Mouse (Mus musculus) limb, embryonic 11.5 days (tissue): ENCODE measurements around the gene Gm49378. TPM values are rescaled to one million over a fixed set of nuclear protein-coding genes. Genes with fewer than 3 reads are reported as not detected.
A peak's percentile ranks its signal among the peaks of the same experiment; 100 is the strongest.

Experiments
- ATAC-seq: fragments of 200-750 bp; cut with Nextera tagmentation; 2 replicates; pipeline ENCODE4 v1.8.0; 2017; ENCODE audit warnings: low read depth; ENCODE audit not compliant: insufficient number of reproducible peaks, low FRiP score, low TSS enrichment
- DNase-seq: peaks from one replicate; pipeline ENCODE4 v3.0.0-alpha.2; 2015; ENCODE audit warnings: low spot score
- H3K27ac ChIP-seq: fragments of 300-500 bp; sonication (generic); replicated peaks from 2 replicates; pipeline ENCODE4 v1.5.1; 2014; ENCODE audit warnings: low read depth, mild to moderate bottlenecking, low read length
- H3K27me3 ChIP-seq: fragments of 300-500 bp; sonication (generic); 2 replicates; pipeline ENCODE4 v1.6.1; 2014; ENCODE audit warnings: mild to moderate bottlenecking, low read length, mixed read lengths; ENCODE audit not compliant: control insufficient read depth, insufficient read depth
- H3K36me3 ChIP-seq: fragments of 300-500 bp; sonication (generic); 2 replicates; pipeline ENCODE4 v1.6.1; 2014; ENCODE audit warnings: mild to moderate bottlenecking, low read length, moderate library complexity, mixed read lengths; ENCODE audit not compliant: control insufficient read depth, insufficient read depth
- H3K4me1 ChIP-seq: fragments of 300-500 bp; sonication (generic); 2 replicates; pipeline ENCODE4 v1.6.1; 2014; ENCODE audit warnings: low read length, mixed read lengths; ENCODE audit not compliant: control insufficient read depth, insufficient read depth
- H3K4me2 ChIP-seq: fragments of 300-500 bp; sonication (generic); 2 replicates; pipeline ENCODE4 v1.6.1; 2014; ENCODE audit warnings: low read depth, mild to moderate bottlenecking, moderate library complexity; ENCODE audit not compliant: severe bottlenecking
- H3K4me3 ChIP-seq: fragments of 300-500 bp; sonication (generic); 2 replicates; pipeline ENCODE4 v1.5.1; 2014; ENCODE audit warnings: low read depth, low read length
- H3K9ac ChIP-seq: fragments of 300-500 bp; sonication (generic); 2 replicates; pipeline ENCODE4 v1.6.1; 2014; ENCODE audit warnings: mild to moderate bottlenecking, low read length
- H3K9me3 ChIP-seq: fragments of 300-500 bp; sonication (generic); 2 replicates; pipeline ENCODE4 v1.6.1; 2016; ENCODE audit warnings: low read length; ENCODE audit not compliant: control insufficient read depth
- WGBS: fragments of 180-500 bp; shearing (Covaris S2); extraction: QIAGEN DNeasy Blood & Tissue Kit; methylation state at CpG from one replicate; pipeline ENCODE4 v1.1.7; 2014; 5-methylcytosine and 5-hydroxymethylcytosine counted together
- polyA plus RNA-seq: library from polyadenylated mRNA; unstranded; fragments of >200 nt; fragmentation: Nextera tagmentation; extraction: Ambion mirVana; gene quantifications from 2 replicates; pipeline ENCODE4 v1.2.1, GENCODE M21; 2014

The Gm49378 gene
- polyA plus RNA-seq, 1 experiment from 2014 or later: 2.2 TPM

DNA sequence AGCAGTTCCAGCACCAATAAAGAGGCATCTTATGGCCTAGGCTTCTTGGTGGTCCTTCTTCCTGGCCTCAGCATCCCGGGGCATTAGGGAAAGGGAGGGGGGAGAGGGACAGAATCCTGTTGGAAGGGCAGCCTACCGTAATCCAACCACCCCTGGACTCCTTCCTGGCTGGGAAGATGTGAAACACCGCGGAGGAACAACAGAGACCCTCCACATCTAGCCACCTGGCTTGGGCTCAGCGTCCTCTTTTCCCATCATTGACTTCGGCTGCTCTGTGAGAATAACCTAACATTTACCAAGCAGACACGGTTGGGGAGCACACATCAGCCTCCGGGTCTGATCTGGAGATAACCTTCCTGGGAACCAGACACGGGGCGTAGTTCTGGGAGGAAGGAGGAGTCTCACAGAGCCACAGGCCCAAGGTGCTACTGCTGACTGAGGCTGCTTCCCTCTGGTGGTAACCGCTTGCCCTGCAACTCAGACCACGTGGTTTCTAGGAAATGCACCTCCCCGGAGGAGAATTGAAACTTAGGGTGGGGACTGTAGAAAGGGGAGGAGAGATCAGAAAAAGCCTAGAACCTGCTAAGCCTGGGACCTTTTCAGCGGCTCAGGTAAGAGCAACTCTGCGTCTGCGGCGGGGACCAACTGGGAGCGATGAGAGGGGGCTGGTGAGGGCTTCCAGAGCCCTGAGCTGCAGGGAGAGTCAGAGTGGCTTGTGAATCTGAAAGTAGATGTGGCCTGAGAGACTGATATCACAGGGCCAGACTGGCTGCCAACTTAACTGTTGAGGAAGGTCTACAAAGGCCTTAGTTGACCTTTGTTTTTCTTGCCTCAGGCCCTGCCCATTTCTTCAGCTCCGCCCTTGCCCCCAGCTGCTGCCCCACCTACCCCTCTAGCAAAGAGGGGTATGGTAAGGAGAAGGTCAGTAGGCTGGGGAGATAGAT is 33.8 kb downstream of the Gm49378 start:
- Histone ChIP-seq H3K27ac (0 out of 2 replicates have a peak overlapping the region, but pooled peaks have one; percentile 16), H3K4me3 (peak overlapping the region; percentile 10), H3K36me3 (peaks cover 23% of the 10 kb centered on the region), H3K27me3 (no peaks in the 10 kb centered on the region), H3K9me3 (no peaks in the 10 kb centered on the region), H3K4me2 (peak overlapping the region; percentile 32; the same call in 1 of the 2 replicates), H3K4me1 (no peaks in the 10 kb centered on the region), H3K9ac (peak overlapping the region; percentile 38; the same call in 1 of the 2 replicates)
- DNase-seq (peak; percentile 89), ATAC-seq (peak; percentile 81)
- WGBS: 13% methylated on average over 19 of the region's 19 CpGs

- Histone ChIP-seq H3K27ac (0 out of 2 replicates have a peak within 1 kb of the TSS, but pooled peaks have one; percentile 16), H3K9me3 (no peaks in the 10 kb centered on the region), H3K27me3 (no peaks in the 10 kb centered on the region), H3K4me2 (peak within 1 kb of the TSS; percentile 32; the same call in 1 of the 2 replicates), H3K4me3 (peak within 1 kb of the TSS; percentile 10), H3K36me3 (peaks cover 22% of the 10 kb centered on the region), H3K9ac (peak within 1 kb of the TSS; percentile 38; the same call in 1 of the 2 replicates), H3K4me1 (no peaks in the 10 kb centered on the region)
- 82% methylated on average over 7 of the region's 7 CpGs for WGBS
- ATAC-seq (no peak), DNase-seq (no peak)
These were observed 34.4 kb downstream of the Gm49378 start, which contains the start of gene Irf9 for GRCm38 (mm10) chr14:55603271-55603632. Gene Irf9, plus strand, starts transcription at chr14:55603571.

DNA sequence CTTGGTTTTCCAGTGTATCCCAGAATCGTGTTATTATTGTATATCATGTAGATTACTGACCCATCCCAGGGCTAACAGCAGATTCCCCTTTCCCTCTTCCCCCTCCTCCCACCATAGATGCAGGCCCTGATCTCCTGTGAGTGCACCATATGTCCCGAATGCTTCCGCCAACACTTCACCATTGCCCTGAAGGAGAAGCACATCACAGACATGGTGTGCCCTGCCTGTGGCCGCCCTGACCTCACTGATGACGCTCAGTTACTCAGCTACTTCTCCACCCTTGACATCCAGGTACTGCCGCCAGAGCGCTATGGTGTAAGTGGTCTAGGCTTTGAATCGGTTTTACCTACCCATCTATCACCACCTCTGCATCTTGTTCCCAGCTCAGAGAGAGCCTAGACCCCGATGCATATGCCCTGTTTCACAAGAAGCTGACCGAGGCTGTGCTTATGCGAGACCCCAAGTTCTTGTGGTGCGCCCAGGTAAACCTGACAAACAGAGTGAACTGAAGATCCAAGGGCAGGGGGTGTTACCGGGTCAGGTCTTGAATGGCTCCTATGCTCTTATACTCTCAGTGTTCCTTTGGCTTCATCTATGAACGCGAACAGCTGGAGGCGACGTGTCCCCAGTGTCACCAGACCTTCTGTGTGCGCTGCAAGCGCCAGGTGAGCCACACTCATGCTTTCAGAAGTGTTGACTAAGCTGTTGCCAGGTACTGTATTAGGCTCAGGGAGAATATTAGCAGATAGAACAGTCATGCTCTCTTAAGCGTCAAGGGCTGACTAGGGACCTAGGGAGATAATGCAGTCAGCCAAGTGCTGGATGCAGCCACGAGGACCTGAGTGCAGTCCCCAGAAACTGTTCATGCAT is 38.9 kb downstream of the Gm49378 start:
- WGBS: 92% methylated on average over 21 of the region's 21 CpGs
- no peak overlapping the region for H3K27ac ChIP-seq
- peaks cover 32% of the 10 kb centered on the region for H3K36me3 ChIP-seq
- H3K9ac ChIP-seq: no peak overlapping the region
- H3K27me3 ChIP-seq: no peaks in the 10 kb centered on the region
- DNase-seq (no peak), ATAC-seq (no peak)
- no peak overlapping the region for H3K4me2 ChIP-seq
- no peaks in the 10 kb centered on the region for H3K4me1 ChIP-seq
- no peak overlapping the region for H3K4me3 ChIP-seq
- no peaks in the 10 kb centered on the region for H3K9me3 ChIP-seq

DNA sequence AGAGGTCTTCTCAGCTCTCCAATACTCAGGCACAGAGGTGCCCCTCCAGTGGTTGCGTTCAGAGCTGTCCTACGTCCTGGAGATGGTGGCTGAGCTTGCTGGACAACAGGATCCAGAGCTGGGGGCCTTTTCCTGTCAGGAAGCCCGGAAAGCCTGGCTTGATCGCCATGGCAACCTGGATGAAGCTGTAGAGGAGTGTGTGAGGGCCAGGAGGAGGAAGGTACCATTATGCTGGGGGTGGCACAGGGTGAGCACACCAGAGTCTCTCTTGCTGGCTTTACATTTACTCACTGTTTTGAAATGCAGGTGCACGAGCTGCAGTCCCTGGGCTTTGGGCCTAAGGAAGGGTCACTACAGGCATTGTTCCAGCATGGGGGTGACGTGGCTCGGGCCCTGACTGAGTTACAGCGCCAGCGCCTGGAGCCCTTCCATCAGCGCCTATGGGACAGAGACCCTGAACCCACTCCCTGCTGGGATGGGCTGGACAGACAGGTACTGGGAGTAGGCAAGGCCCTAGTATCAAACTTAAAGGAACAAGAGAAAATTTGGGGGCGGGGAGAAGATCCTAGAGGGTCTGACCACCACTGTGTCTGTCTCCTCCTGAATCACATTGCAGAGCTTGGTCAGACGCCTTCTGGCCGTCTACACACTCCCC is 41.5 kb downstream of the Gm49378 start:
- no peak for ATAC-seq

GRCm38 (mm10) chr14:55592226-55592625 is 45.5 kb downstream of the Gm49378 start:
- Histone ChIP-seq H3K4me2 (peak overlapping the region; percentile 92), H3K27ac (peak overlapping the region; percentile 36; the same call in 1 of the 2 replicates), H3K9me3 (no peaks in the 10 kb centered on the region), H3K4me3 (peak overlapping the region; percentile 97), H3K4me1 (peaks cover 6% of the 10 kb centered on the region; the same call in 1 of the 2 replicates), H3K27me3 (no peaks in the 10 kb centered on the region), H3K36me3 (peaks cover 10% of the 10 kb centered on the region; the same call in 1 of the 2 replicates), H3K9ac (peak overlapping the region; percentile 84)
- DNase-seq (no peak), ATAC-seq (no peak)
- 5% methylated on average over 16 of the region's 16 CpGs for WGBS

More for the DNA sequence above, 41.5 kb downstream of the Gm49378 start:
- H3K9ac ChIP-seq: no peak overlapping the region
- no peak for DNase-seq
- H3K36me3 ChIP-seq: peaks cover 25% of the 10 kb centered on the region
- no peaks in the 10 kb centered on the region for H3K27me3 ChIP-seq
- H3K4me1 ChIP-seq: peaks cover 6% of the 10 kb centered on the region; the same call in 1 of the 2 replicates
- WGBS: 85% methylated on average over 13 of the region's 13 CpGs
- no peak overlapping the region for H3K27ac ChIP-seq
- no peak overlapping the region for H3K4me2 ChIP-seq
- no peaks in the 10 kb centered on the region for H3K9me3 ChIP-seq
- H3K4me3 ChIP-seq: no peak overlapping the region

GRCm38 (mm10) chr14:55591331-55591891 is 46.3 kb downstream of the Gm49378 start, which contains the start of gene Rnf31:
Gene Rnf31, plus strand, starts transcription at chr14:55591708.
- Histone ChIP-seq H3K4me3 (peak within 1 kb of the TSS; percentile 97), H3K36me3 (peaks cover 8% of the 10 kb centered on the region; the same call in 1 of the 2 replicates), H3K9ac (peak within 1 kb of the TSS; percentile 84), H3K9me3 (no peaks in the 10 kb centered on the region), H3K27ac (peak within 1 kb of the TSS; percentile 87), H3K4me2 (peak within 1 kb of the TSS; percentile 92), H3K27me3 (no peaks in the 10 kb centered on the region), H3K4me1 (peaks cover 6% of the 10 kb centered on the region; the same call in 1 of the 2 replicates)
- DNase-seq (peak; percentile 91), ATAC-seq (peak; percentile 80)
- under 1% methylated on average over 33 of the region's 33 CpGs for WGBS

- H3K27ac ChIP-seq: peak within 1 kb of the TSS; percentile 87
- ATAC-seq: peak; percentile 96
- no peaks in the 10 kb centered on the region for H3K9me3 ChIP-seq
- peaks cover 2% of the 10 kb centered on the region; the same call in 1 of the 2 replicates for H3K36me3 ChIP-seq
- peaks cover 6% of the 10 kb centered on the region; the same call in 1 of the 2 replicates for H3K4me1 ChIP-seq
- DNase-seq: peak; percentile 90
- peak within 1 kb of the TSS; percentile 97 for H3K4me3 ChIP-seq
- H3K27me3 ChIP-seq: no peaks in the 10 kb centered on the region
- H3K4me2 ChIP-seq: peak within 1 kb of the TSS; percentile 92
- H3K9ac ChIP-seq: peak within 1 kb of the TSS; percentile 84
- WGBS: under 1% methylated on average over 22 of the region's 22 CpGs
These were observed 46.9 kb downstream of the Gm49378 start, which contains the start of gene Psme2 for GRCm38 (mm10) chr14:55590748-55591330. Gene Psme2, minus strand, starts transcription at chr14:55591113.
